Mouse (Mus musculus): Measurements from ENCODE around the gene Ddi2. TPM values are rescaled to one million over a fixed set of nuclear protein-coding genes. Genes with fewer than 3 reads are reported as not detected.

The Ddi2 gene
- polyA plus RNA-seq, 1 experiment from 2014 or later = 22.5 TPM

GRCm38 (mm10) chr4:141648262-141648661, 75.0 kb downstream of the Ddi2 start:
- no peak for ATAC-seq (ENCODE audit: insufficient number of reproducible peaks, low FRiP score, low TSS enrichment, low read depth)
- no peaks in the 10 kb centered on the region for H3K9me3 ChIP-seq
- H3K27ac ChIP-seq = peak overlapping the region; percentile 73; the same call in 1 of the 2 replicates
- 88% methylated on average over 5 of the region's 5 CpGs for WGBS
- no peaks in the 10 kb centered on the region for H3K27me3 ChIP-seq
- H3K9ac ChIP-seq = no peak overlapping the region
- peaks cover 27% of the 10 kb centered on the region for H3K36me3 ChIP-seq
- H3K4me1 ChIP-seq = peaks cover 37% of the 10 kb centered on the region; the same call in 1 of the 2 replicates
- H3K4me2 ChIP-seq = no peak overlapping the region
- no peak overlapping the region for H3K4me3 ChIP-seq

GRCm38 (mm10) chr4:141647187-141647586, 76.0 kb downstream of the Ddi2 start:
- no peak overlapping the region for H3K9ac ChIP-seq
- ATAC-seq (ENCODE audit: insufficient number of reproducible peaks, low FRiP score, low TSS enrichment, low read depth) = no peak
- H3K4me3 ChIP-seq = no peak overlapping the region
- 74% methylated on average over 3 of the region's 3 CpGs for WGBS
- no peaks in the 10 kb centered on the region for H3K27me3 ChIP-seq
- H3K4me1 ChIP-seq = peaks cover 37% of the 10 kb centered on the region; the same call in 1 of the 2 replicates
- no peak overlapping the region for H3K4me2 ChIP-seq
- no peak overlapping the region for H3K27ac ChIP-seq
- H3K9me3 ChIP-seq = no peaks in the 10 kb centered on the region
- peaks cover 28% of the 10 kb centered on the region for H3K36me3 ChIP-seq

GRCm38 (mm10) chr4:141645988-141646387, 77.2 kb downstream of the Ddi2 start:
- Histone ChIP-seq H3K9ac (no peak overlapping the region), H3K27ac (no peak overlapping the region), H3K4me3 (no peak overlapping the region), H3K4me2 (no peak overlapping the region), H3K4me1 (peaks cover 34% of the 10 kb centered on the region; the same call in 1 of the 2 replicates), H3K36me3 (peaks cover 35% of the 10 kb centered on the region), H3K9me3 (no peaks in the 10 kb centered on the region), H3K27me3 (no peaks in the 10 kb centered on the region)
- WGBS = 91% methylated on average over 8 of the region's 8 CpGs
- ATAC-seq (ENCODE audit: insufficient number of reproducible peaks, low FRiP score, low TSS enrichment, low read depth) = no peak

- H3K4me2 ChIP-seq = no peak overlapping the region
- 60% methylated on average over 7 of the region's 7 CpGs for WGBS
- no peaks in the 10 kb centered on the region for H3K9me3 ChIP-seq
- peaks cover 10% of the 10 kb centered on the region; the same call in 1 of the 2 replicates for H3K4me1 ChIP-seq
- no peak overlapping the region for H3K9ac ChIP-seq
- H3K36me3 ChIP-seq = peaks cover 51% of the 10 kb centered on the region
- H3K4me3 ChIP-seq = no peak overlapping the region
- ATAC-seq (ENCODE audit: insufficient number of reproducible peaks, low FRiP score, low TSS enrichment, low read depth) = 0 out of 2 replicates have a peak, but pooled peaks have one; percentile 23
- no peaks in the 10 kb centered on the region for H3K27me3 ChIP-seq
- H3K27ac ChIP-seq = peak overlapping the region; percentile 68
Measured at GRCm38 (mm10) chr4:141643118-141643855, 79.9 kb downstream of the Ddi2 start.

- Histone ChIP-seq H3K4me1 (peaks cover 8% of the 10 kb centered on the region; the same call in 1 of the 2 replicates), H3K9me3 (no peaks in the 10 kb centered on the region), H3K9ac (no peak overlapping the region), H3K27me3 (no peaks in the 10 kb centered on the region), H3K27ac (no peak overlapping the region), H3K36me3 (peaks cover 56% of the 10 kb centered on the region), H3K4me3 (no peak overlapping the region), H3K4me2 (no peak overlapping the region)
- ATAC-seq (ENCODE audit: insufficient number of reproducible peaks, low FRiP score, low TSS enrichment, low read depth) = no peak
- WGBS = 88% methylated on average over 25 of the region's 25 CpGs
Measured at GRCm38 (mm10) chr4:141641961-141642811, 81.0 kb downstream of the Ddi2 start.

- no peak overlapping the region for H3K27ac ChIP-seq
- H3K4me1 ChIP-seq = peaks cover 8% of the 10 kb centered on the region; the same call in 1 of the 2 replicates
- 85% methylated on average over 7 of the region's 7 CpGs for WGBS
- H3K4me2 ChIP-seq = no peak overlapping the region
- H3K36me3 ChIP-seq = peaks cover 59% of the 10 kb centered on the region
- ATAC-seq (ENCODE audit: insufficient number of reproducible peaks, low FRiP score, low TSS enrichment, low read depth) = no peak; the same call in 1 of the 2 replicates
- no peak overlapping the region for H3K9ac ChIP-seq
- no peaks in the 10 kb centered on the region for H3K27me3 ChIP-seq
- no peaks in the 10 kb centered on the region for H3K9me3 ChIP-seq
- no peak overlapping the region for H3K4me3 ChIP-seq
Measured at GRCm38 (mm10) chr4:141641353-141641771, 81.9 kb downstream of the Ddi2 start.

- no peak overlapping the region for H3K4me2 ChIP-seq
- peaks cover 8% of the 10 kb centered on the region; the same call in 1 of the 2 replicates for H3K4me1 ChIP-seq
- WGBS = 78% methylated on average over 11 of the region's 11 CpGs
- peaks cover 76% of the 10 kb centered on the region for H3K36me3 ChIP-seq
- no peak overlapping the region for H3K27ac ChIP-seq
- no peaks in the 10 kb centered on the region for H3K9me3 ChIP-seq
- ATAC-seq (ENCODE audit: insufficient number of reproducible peaks, low FRiP score, low TSS enrichment, low read depth) = no peak
- H3K9ac ChIP-seq = no peak overlapping the region
- no peak overlapping the region for H3K4me3 ChIP-seq
- no peaks in the 10 kb centered on the region for H3K27me3 ChIP-seq
Measured at GRCm38 (mm10) chr4:141639474-141639873, 83.7 kb downstream of the Ddi2 start.

- no peaks in the 10 kb centered on the region for H3K4me1 ChIP-seq
- WGBS = 96% methylated on average over 5 of the region's 5 CpGs
- no peak for ATAC-seq (ENCODE audit: insufficient number of reproducible peaks, low FRiP score, low TSS enrichment, low read depth)
Measured at GRCm38 (mm10) chr4:141636693-141637092, 86.5 kb downstream of the Ddi2 start.

GRCm38 (mm10) chr4:141635991-141636390, 87.2 kb downstream of the Ddi2 start:
- Histone ChIP-seq H3K4me3 (no peak overlapping the region), H3K36me3 (peaks cover 91% of the 10 kb centered on the region), H3K9ac (no peak overlapping the region), H3K4me2 (no peak overlapping the region), H3K27me3 (no peaks in the 10 kb centered on the region), H3K27ac (no peak overlapping the region), H3K4me1 (no peaks in the 10 kb centered on the region), H3K9me3 (no peaks in the 10 kb centered on the region)
- 58% methylated on average over 9 of the region's 9 CpGs for WGBS
- ATAC-seq (ENCODE audit: insufficient number of reproducible peaks, low FRiP score, low TSS enrichment, low read depth) = no peak

More at GRCm38 (mm10) chr4:141636693-141637092, 86.5 kb downstream of the Ddi2 start:
- H3K4me2 ChIP-seq = no peak overlapping the region
- no peaks in the 10 kb centered on the region for H3K27me3 ChIP-seq
- no peak overlapping the region for H3K9ac ChIP-seq
- no peak overlapping the region for H3K27ac ChIP-seq
- no peaks in the 10 kb centered on the region for H3K9me3 ChIP-seq
- H3K36me3 ChIP-seq = peaks cover 91% of the 10 kb centered on the region
- H3K4me3 ChIP-seq = no peak overlapping the region

GRCm38 (mm10) chr4:141632111-141632873, 90.9 kb downstream of the Ddi2 start:
- no peak overlapping the region for H3K4me2 ChIP-seq
- H3K36me3 ChIP-seq = peaks cover 95% of the 10 kb centered on the region
- no peaks in the 10 kb centered on the region for H3K4me1 ChIP-seq
- H3K9me3 ChIP-seq = no peaks in the 10 kb centered on the region
- no peak for ATAC-seq (ENCODE audit: insufficient number of reproducible peaks, low FRiP score, low TSS enrichment, low read depth)
- WGBS = 93% methylated on average over 21 of the region's 21 CpGs
- H3K4me3 ChIP-seq = no peak overlapping the region
- H3K9ac ChIP-seq = no peak overlapping the region
- H3K27me3 ChIP-seq = no peaks in the 10 kb centered on the region
- no peak overlapping the region for H3K27ac ChIP-seq

GRCm38 (mm10) chr4:141631250-141631649, 92.0 kb downstream of the Ddi2 start:
- peaks cover 93% of the 10 kb centered on the region for H3K36me3 ChIP-seq
- H3K9ac ChIP-seq = no peak overlapping the region
- H3K27ac ChIP-seq = no peak overlapping the region
- no peak for ATAC-seq (ENCODE audit: insufficient number of reproducible peaks, low FRiP score, low TSS enrichment, low read depth)
- H3K9me3 ChIP-seq = no peaks in the 10 kb centered on the region
- no peak overlapping the region for H3K4me2 ChIP-seq
- 94% methylated on average over 20 of the region's 20 CpGs for WGBS
- H3K27me3 ChIP-seq = no peaks in the 10 kb centered on the region
- no peaks in the 10 kb centered on the region for H3K4me1 ChIP-seq
- no peak overlapping the region for H3K4me3 ChIP-seq
